Mouse (Mus musculus) thymus, adult 2 months (tissue): Measurements from ENCODE around the gene Tmc8. TPM values are rescaled to one million over a fixed set of nuclear protein-coding genes. Genes with fewer than 3 reads are reported as not detected.
"Not testable (repeated sequence)": the region's sequence is repeated elsewhere in the genome, so short reads cannot be mapped to it uniquely, and the experiment has no call there.

ENCODE experiments used
- DNase-seq: peaks from one replicate; pipeline ENCODE4 v3.0.0; 2021
- H3K27ac ChIP-seq: fragments of 200-500 bp; 2 replicates; pipeline ENCODE4 v1.5.1; 2012; ENCODE audit warnings: low read length, control low read depth; ENCODE audit not compliant: control insufficient read depth, insufficient read depth
- H3K27me3 ChIP-seq: fragments of 200-500 bp; 2 replicates; pipeline ENCODE4 v1.6.1; 2012; ENCODE audit warnings: mild to moderate bottlenecking, low read length, moderate library complexity, mixed read lengths; ENCODE audit not compliant: control insufficient read depth, insufficient read depth
- H3K36me3 ChIP-seq: fragments of 200-500 bp; 2 replicates; pipeline ENCODE4 v1.6.1; 2012; ENCODE audit warnings: mild to moderate bottlenecking, low read length, moderate library complexity; ENCODE audit not compliant: control insufficient read depth, insufficient read depth
- H3K4me1 ChIP-seq: fragments of 200-500 bp; replicated peaks from 2 replicates; pipeline ENCODE4 v1.6.1; 2012; ENCODE audit warnings: low read length; ENCODE audit not compliant: control insufficient read depth, insufficient read depth
- H3K4me3 ChIP-seq: fragments of 200-500 bp; 2 replicates; pipeline ENCODE4 v1.5.1; 2012; ENCODE audit warnings: mild to moderate bottlenecking, low read length, control low read depth, moderate library complexity; ENCODE audit not compliant: control insufficient read depth, insufficient read depth
- CTCF ChIP-seq: fragments of 200-500 bp; IDR thresholded peaks from 2 replicates; pipeline ENCODE4 v1.5.1; 2012; ENCODE audit warnings: mild to moderate bottlenecking, control low read depth, low read length, moderate library complexity, borderline replicate concordance; ENCODE audit not compliant: control insufficient read depth, poor library complexity, insufficient read depth; ENCODE audit errors: extremely low read depth
- POLR2A ChIP-seq: fragments of 200-500 bp; IDR thresholded peaks from 2 replicates; pipeline ENCODE4 v1.6.1; 2012; ENCODE audit warnings: mild to moderate bottlenecking, low read length, control low read depth, moderate library complexity; ENCODE audit not compliant: control insufficient read depth, poor library complexity, insufficient read depth; ENCODE audit errors: extremely low read depth
- WGBS: fragments of 180-500 bp; shearing (Covaris S2); methylation state at CpG from one replicate; pipeline ENCODE4 v1.1.7; 2018; 5-methylcytosine and 5-hydroxymethylcytosine counted together
- polyA plus RNA-seq: library from polyadenylated mRNA; depleted of rRNA; stranded (reverse); fragments of >200 nt; gene quantifications from 2 replicates; pipeline ENCODE4 v1.2.3, GENCODE M21; 2012

Tmc8 gene
- polyA plus RNA-seq, 1 experiment: 388 TPM

DNA sequence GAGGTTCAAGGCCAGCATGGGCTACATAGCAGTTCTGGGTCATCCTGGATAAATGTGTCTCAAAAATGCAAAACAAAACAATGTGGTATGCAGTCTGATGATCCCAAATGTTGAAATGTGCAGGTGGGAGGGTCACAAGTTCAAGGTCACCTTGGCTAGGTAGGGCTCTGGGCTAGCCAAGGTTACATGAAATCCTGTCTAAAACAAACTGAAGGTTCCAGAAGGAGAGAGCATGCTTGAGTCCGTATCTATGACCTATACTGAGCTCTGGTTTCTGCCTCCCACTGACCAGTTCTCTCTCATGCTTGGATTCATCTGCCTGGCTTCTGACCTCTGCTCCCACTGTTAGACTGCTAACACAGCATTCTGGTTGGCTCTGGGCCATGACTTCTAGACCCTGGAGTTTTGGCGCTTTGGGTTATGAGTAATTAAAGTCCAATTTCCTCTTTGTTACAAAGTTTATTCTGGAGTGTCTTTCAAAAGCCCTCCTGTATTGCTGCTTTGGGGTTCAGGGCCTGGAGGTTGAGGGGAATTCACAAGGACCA, 47.9 kb downstream of the Tmc8 start:
- Histone ChIP-seq H3K4me3 (no peak overlapping the region), H3K36me3 (no peaks in the 10 kb centered on the region), H3K27me3 (no peaks in the 10 kb centered on the region), H3K4me1 (peaks cover 56% of the 10 kb centered on the region), H3K27ac (no peak overlapping the region)
- 89% methylated on average over 2 of the region's 2 CpGs for whole genome bisulfite sequencing
- TF ChIP-seq POLR2A (no peak), CTCF (no peak)
- no peak for DNase-seq

DNA sequence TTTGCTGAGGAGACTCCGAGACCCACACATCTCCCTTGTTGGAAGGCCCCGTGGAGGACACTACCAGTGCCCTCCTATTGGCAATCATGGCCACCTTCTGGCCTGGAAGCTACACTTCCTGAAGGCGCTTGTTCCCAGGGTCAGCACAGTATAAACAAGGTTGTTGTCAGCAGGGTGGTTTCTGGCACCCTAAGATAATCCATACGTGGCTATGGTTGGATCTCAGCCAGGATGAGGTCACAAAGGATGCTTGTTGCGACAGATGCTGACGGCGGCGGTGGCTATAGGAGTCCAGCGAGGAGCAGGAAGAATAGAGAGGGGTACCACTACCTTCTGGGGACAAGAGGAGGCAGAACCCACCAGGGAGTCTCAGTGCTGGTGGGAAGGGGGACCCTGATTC, 48.5 kb downstream of the Tmc8 start:
- Histone ChIP-seq H3K27ac (no peak overlapping the region), H3K4me3 (no peak overlapping the region), H3K27me3 (no peaks in the 10 kb centered on the region), H3K4me1 (peaks cover 50% of the 10 kb centered on the region), H3K36me3 (no peaks in the 10 kb centered on the region)
- 92% methylated on average over 9 of the region's 9 CpGs for WGBS
- TF ChIP-seq POLR2A (no peak), CTCF (no peak)
- no peak for DNase-seq

DNA sequence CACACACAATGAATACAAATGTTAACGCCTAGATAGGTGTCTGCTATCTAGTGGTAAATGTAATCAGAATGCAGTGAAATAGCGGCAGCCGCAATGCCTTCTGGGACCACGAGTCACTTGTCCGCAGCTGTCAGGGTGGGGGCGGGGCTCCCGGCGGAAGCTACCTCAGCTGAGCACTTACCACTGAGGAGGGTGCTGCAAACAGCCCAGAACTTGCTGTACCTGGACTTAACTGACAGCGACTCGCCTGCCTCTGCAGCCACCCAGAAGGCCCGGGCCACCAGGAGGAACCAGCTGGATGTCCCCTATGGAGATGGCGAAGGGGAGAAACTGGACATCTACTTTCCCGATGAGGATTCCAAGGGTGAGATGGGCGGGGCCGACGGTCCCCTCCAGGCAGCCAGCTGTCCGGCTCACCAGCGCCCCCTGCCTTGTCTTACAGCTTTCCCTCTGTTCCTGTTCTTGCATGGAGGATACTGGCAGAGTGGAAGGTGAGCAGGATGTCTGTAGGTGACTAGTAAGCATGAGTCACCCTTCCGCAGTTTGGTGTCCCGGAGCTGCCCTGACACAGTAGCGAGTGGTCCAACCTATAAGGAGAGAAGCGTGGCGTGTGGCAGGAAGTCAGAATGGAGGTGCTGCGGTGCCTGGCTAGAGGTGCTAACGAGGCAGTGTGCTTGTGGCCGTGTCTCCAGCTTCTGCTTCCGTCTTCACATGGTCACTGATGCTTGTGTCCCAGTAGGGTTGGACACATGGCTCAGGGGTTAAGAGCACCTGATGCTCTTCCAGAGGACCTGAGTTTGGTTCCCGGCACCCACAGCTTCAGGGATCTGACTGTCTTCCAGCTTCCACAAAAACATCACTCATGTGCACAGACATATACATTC, 50.5 kb downstream of the Tmc8 start:
- WGBS: 6% methylated on average over 28 of the region's 28 CpGs
- TF ChIP-seq POLR2A (peak; percentile 54; the same call in 1 of the 2 replicates), CTCF (peak; percentile 97)
- H3K36me3 ChIP-seq: no peaks in the 10 kb centered on the region
- peak overlapping the region; percentile 84 for H3K27ac ChIP-seq
- no peaks in the 10 kb centered on the region for H3K27me3 ChIP-seq
- H3K4me3 ChIP-seq: peak overlapping the region; percentile 79
- peak; percentile 95 for DNase-seq
- H3K4me1 ChIP-seq: peaks cover 31% of the 10 kb centered on the region

DNA sequence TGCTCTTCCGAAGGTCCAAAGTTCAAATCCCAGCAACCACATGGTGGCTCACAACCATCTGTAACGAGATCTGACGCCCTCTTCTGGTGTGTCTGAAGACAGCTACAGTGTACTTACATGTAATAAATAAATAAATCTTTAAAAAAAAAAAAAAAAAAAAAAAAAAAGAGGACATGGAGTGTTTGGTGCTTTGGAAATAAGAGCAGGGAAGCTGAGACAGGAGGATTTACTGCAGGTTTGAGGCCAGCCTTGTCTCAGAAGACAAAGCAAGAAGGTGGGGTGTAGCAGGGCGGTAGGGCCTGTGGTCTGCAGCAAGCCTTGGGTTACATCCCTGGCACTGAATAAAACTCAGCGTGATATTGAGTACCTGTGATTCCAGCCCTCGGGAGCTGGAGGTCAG, 51.6 kb downstream of the Tmc8 start:
- H3K36me3 ChIP-seq, DNase-seq, H3K4me3 ChIP-seq, H3K27ac ChIP-seq, H3K27me3 ChIP-seq: not testable (repeated sequence)
- 92% methylated on average over 5 of the region's 6 CpGs for WGBS
- H3K4me1 ChIP-seq: peaks cover 19% of the 10 kb centered on the region

DNA sequence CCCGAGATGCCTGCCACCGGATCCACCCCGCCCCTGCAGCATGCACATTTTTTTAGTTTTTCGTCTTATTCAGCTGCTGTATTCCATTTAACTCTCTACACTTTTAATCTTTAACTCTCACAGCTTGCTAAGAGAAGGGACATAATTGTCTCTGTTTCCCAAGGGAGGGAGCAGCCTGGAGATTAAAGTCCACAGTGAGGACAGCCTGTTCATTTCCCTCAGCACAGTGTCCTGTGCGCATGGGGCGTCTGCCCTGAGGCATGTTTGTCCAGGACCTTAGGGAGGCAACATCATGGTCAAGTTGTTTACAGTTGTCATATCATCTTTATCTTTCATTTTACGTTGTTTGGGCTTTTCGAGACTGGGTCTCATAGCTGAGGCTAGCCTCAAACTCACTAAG, 52.2 kb downstream of the Tmc8 start:
- peaks cover 14% of the 10 kb centered on the region for H3K4me1 ChIP-seq
- H3K27me3 ChIP-seq: no peaks in the 10 kb centered on the region
- no peak for DNase-seq
- H3K36me3 ChIP-seq: no peaks in the 10 kb centered on the region
- TF ChIP-seq CTCF (no peak), POLR2A (no peak)
- 96% methylated on average over 8 of the region's 8 CpGs for WGBS
- no peak overlapping the region for H3K27ac ChIP-seq
- H3K4me3 ChIP-seq: no peak overlapping the region

DNA sequence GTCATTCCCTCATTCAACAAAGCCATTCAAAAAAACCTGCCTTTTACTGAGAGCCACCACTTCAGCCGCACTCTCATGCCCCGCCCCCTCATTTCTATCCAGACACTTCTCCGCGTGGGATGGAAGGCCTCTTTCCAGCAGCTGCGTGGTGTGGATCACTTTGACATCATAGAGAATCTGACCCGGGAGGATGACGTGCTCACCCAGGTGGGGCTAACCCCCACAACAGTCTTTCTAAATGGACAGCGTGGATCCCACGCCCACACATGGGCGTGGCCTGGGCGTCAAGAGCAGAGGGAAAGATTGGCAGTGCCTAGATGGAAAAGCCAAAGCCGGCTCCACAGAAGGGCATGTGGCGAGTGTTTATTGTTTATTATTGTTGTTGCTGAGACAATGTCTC, 54.4 kb downstream of the Tmc8 start:
- no peak for TF ChIP-seq CTCF
- 73% methylated on average over 13 of the region's 13 CpGs for WGBS
- DNase-seq: no peak
- Histone ChIP-seq H3K27ac (no peak overlapping the region), H3K4me3 (no peak overlapping the region), H3K36me3 (no peaks in the 10 kb centered on the region), H3K4me1 (peaks cover 11% of the 10 kb centered on the region), H3K27me3 (no peaks in the 10 kb centered on the region)

DNA sequence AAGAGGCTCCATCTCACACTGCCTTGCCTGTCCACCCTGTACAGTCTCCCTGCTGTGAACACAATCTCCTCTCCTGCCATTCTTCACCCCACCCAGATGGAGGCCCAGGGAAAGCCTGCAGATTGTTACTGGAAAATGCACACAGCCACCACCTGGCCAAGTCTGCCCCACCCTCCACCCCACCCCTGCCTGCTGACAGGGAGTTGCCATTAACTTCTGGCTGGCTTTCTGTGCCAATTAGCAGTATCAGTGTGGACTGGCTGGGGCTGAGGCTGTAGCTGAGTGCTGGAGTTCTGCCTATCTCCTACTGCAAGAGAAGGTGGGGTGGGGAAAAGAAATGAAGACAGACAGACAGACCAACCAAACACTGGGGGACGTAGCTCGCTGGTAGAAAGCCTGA, 56.7 kb downstream of the Tmc8 start:
- H3K36me3 ChIP-seq: no peaks in the 10 kb centered on the region
- WGBS: 97% methylated on average over 2 of the region's 2 CpGs
- no peaks in the 10 kb centered on the region for H3K27me3 ChIP-seq
- TF ChIP-seq CTCF (no peak), POLR2A (no peak)
- no peak for DNase-seq
- no peak overlapping the region for H3K4me3 ChIP-seq
- no peak overlapping the region for H3K27ac ChIP-seq
- H3K4me1 ChIP-seq: no peaks in the 10 kb centered on the region; the same call in 1 of the 2 replicates
